Mouse (Mus musculus) testis, postnatal 14 days (tissue): ENCODE data around the gene Lipe.
A peak's percentile ranks its signal among the peaks of the same experiment; 100 is the strongest.

ENCODE experiments used
- DNase-seq: peaks from one replicate; pipeline ENCODE4 v3.0.0; 2021; ENCODE audit warnings: low spot score

Gene Lipe

DNA sequence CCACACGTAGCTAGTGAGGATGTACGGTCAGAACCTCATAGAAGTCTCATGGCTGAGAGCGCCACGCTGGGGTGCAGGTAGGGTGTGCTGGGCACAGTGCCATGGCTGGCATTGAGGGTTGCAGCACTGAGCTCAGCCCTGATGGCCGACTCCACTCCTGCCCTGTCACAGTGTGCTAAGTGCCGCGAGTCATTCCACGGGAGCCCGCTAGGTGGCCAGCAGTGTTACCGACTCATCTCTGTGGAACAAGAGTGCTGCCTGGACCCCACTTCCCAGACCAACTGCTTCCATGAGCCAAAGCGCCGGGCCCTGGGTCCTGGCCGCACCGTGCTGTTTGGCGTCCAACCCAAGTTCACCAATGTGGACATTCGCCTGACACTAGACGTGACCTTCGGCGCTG lies 35.4 kb downstream of the Lipe start:
- DNase-seq: no peak

DNA sequence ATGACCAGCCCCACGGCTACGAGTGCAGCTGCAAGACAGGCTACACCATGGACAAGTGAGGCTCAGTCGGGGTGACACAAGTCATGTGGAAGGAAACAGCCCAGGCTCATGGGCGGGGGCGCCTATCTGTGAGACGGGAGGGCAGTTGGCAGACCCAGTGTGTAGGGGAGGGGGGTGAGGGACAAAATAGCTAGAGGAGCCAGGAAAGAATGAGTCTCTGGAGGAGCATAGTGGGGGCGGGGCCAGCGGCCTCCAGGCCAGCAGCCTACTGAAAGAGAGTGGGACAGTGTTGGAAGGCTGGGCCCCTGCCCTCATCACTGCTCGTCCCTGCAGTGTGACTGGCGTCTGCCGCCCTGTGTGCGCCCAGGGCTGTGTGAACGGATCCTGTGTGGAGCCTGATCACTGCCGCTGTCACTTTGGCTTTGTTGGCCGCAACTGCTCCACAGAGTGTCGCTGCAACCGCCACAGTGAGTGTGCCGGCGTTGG lies 39.7 kb downstream of the Lipe start:
- no peak for DNase-seq

DNA sequence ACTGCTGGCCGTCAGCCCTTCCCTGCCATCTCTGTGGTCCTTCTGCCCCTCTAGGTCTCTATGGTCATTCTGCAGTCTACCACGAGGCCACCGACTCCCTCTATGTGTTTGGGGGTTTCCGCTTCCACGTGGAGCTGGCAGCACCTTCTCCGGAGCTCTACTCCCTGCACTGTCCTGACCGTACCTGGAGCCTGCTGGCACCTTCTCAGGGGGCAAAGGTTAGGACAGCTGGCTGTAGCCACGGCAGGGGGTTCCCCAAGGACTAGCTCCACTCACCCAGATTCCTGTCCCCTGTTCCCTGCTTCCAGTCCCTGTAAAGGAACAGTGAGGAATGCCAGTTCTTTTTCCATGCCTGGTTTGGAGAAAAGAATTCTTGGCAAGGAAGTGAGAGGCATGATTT lies 49.6 kb downstream of the Lipe start:
- no peak for DNase-seq

DNA sequence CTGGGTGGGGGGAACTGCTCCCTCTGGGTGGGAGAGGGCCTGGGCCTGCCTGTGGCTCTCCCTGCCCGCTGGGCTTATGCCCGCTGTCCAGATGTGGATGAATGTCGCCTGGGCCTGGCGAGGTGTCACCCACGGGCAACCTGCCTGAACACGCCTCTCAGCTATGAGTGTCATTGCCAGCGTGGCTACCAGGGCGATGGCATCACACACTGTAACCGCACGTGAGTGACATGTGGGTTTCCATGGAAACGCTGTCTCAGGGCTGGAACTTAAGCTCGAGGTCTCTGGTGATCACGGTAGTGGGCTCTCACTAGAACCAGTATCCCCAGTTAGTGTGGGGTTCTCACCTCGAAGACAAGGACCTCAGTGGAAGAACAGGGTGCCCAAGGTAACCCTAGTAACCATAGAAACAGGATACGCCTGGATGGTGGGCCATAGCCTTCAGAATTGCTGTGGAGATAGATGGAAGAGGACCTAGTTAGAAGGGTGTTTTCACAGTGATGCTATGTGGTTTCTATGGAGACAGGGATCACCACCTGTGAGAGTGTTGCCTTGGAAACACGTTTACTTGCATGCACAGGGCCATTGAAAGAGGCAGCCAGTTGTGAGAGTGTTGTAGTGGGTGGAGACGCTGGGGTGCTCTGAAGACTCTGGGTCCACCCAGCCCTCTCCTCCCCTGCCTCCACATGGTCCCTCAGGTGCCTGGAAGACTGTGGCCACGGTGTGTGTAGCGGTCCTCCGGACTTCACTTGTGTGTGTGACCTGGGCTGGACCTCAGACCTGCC lies 57.3 kb downstream of the Lipe start:
- DNase-seq: no peak

DNA sequence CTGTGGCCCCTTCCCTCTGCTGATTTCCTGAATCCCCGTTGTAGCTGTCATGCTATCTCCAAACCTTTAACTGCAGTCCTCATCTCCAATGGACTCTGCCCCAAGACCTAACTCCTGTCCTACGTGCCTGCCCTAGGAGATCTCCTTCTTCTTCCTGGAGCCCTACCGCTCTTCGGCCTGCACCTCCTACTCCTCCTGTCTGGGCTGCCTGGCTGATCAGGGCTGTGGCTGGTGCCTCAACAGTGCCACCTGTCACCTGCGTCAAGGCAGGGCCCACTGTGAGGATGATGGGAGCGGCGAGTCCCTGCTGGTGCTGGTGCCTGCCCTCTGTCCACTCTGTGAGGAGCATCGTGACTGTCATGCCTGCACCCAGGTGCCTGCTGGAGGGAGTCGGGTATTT lies 59.2 kb downstream of the Lipe start:
- no peak for DNase-seq

DNA sequence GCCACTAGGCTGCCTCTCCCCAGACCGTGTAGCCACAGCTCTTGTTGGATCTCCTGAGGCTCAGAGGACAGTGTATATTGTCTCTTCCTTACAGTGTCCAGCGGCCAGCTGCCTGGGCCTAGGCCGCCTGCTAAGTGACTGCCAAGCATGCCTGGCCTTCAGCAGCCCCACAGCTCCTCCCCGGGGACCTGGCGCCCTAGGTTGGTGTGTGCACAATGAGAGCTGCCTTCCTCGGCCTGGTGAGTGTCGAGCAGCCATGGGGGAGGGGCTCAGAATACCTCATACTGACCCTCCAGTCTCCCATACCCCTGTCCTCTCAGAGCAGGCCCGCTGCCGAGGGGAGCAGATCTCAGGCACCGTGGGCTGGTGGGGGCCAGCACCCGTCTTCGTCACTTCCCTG lies 64.0 kb downstream of the Lipe start:
- no peak for DNase-seq

DNA sequence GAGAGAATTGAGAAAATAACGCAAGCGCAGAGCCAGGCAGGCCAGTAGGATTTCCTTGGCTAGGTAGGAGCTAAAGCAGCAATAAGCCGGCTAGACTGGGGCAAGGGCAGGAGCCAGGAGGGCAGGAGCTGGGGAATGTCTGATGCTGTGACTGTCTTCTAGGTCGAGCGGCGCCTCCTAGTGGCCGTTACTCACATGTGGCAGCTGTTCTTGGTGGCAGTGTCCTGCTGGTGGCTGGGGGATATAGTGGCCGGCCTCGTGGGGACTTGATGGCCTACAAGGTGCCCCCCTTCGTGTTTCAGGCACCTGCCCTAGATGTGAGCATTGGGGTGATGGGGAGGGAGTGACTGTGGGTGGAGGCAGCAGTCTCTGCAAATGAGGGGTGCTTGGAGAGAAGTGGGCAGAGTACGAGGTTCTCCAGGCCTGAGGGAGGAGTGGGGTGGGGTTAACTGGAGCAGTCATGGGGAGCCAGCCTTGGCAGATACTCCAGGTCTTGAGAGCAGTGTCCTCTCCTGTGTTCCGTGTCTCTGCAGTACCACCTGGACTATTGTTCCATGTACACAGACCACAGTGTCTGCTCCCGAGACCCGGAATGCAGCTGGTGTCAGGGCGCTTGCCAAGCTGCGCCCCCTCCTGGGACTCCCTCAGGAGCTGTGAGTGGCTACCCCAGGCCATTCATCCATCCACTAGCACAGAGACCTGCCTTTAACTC lies 64.8 kb downstream of the Lipe start:
- peak; percentile 52 for DNase-seq
